Mouse (Mus musculus) intestine, embryonic 16.5 days (tissue): Measurements from ENCODE around the gene Dnajc4. TPM values are rescaled to one million over a fixed set of nuclear protein-coding genes. Genes with fewer than 3 reads are reported as not detected.
A peak's percentile ranks its signal among the peaks of the same experiment; 100 is the strongest.

Experiments used
- ATAC-seq: fragments of 200-750 bp; cut with Nextera tagmentation; 2 replicates; pipeline ENCODE4 v1.8.0; 2017; ENCODE audit warnings: moderate TSS enrichment, moderate library complexity
- H3K27ac ChIP-seq: fragments of 300-500 bp; sonication (generic); 2 replicates; pipeline ENCODE4 v1.5.1; 2014; ENCODE audit warnings: mild to moderate bottlenecking, low read length
- H3K27me3 ChIP-seq: fragments of 300-500 bp; sonication (generic); replicated peaks from 2 replicates; pipeline ENCODE4 v1.6.1; 2014; ENCODE audit warnings: low read length, control low read depth, mixed read lengths; ENCODE audit not compliant: control insufficient read depth, insufficient read depth
- H3K36me3 ChIP-seq: fragments of 300-500 bp; sonication (generic); 2 replicates; pipeline ENCODE4 v1.6.1; 2014; ENCODE audit warnings: low read length, control low read depth; ENCODE audit not compliant: control insufficient read depth, insufficient read depth
- H3K4me1 ChIP-seq: fragments of 300-500 bp; sonication (generic); 2 replicates; pipeline ENCODE4 v1.6.1; 2014; ENCODE audit warnings: low read length, control low read depth, mixed read lengths; ENCODE audit not compliant: control insufficient read depth, insufficient read depth
- H3K4me2 ChIP-seq: fragments of 300-500 bp; sonication (generic); 2 replicates; pipeline ENCODE4 v1.6.1; 2014; ENCODE audit warnings: low read depth, low read length, control low read depth
- H3K4me3 ChIP-seq: fragments of 300-500 bp; sonication (generic); 2 replicates; pipeline ENCODE4 v1.5.1; 2014; ENCODE audit warnings: mild to moderate bottlenecking, low read length
- H3K9ac ChIP-seq: fragments of 300-500 bp; sonication (generic); 2 replicates; pipeline ENCODE4 v1.6.1; 2014; ENCODE audit warnings: low read depth, low read length
- H3K9me3 ChIP-seq: fragments of 300-500 bp; sonication (generic); 2 replicates; pipeline ENCODE4 v1.6.1; 2016; ENCODE audit warnings: low read length, control low read depth; ENCODE audit not compliant: control insufficient read depth
- WGBS: fragments of 180-500 bp; shearing (Covaris S2); extraction: QIAGEN DNeasy Blood & Tissue Kit; methylation state at CpG from one replicate; pipeline ENCODE4 v1.1.7; 2014; 5-methylcytosine and 5-hydroxymethylcytosine counted together
- polyA plus RNA-seq: library from polyadenylated mRNA; unstranded; fragments of >200 nt; fragmentation: Nextera tagmentation; extraction: Ambion mirVana; gene quantifications from 2 replicates; pipeline ENCODE4 v1.2.1, GENCODE M21; 2015

Gene Dnajc4
- polyA plus RNA-seq, 1 experiment from 2014 or later = 29.5 TPM

DNA sequence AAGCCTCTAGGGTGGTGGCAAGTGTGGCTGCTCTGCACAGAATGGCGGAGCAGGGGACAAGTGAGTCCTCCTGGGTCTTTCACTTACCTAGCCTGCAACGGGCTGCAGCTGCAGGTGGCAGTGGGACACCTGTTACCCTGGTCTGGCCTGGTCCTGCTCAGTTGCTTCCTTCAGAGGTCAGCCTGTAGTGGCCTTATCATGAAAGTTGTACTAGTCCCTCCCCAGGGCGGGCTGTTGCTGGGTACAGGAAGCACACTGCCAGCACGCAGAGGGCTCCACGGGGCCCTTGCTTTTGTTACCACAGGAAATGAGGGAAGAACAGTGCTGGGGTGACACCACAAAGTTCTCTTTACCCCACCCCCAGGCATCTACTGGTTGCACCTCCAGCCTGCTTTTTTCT is 26.8 kb upstream of the Dnajc4 start, which contains the start of gene Fermt3:
TSS of gene Fermt3 (minus strand) at position 279 of the 400 bp plus-strand sequence.
- H3K4me1 ChIP-seq = no peaks in the 10 kb centered on the region; the same call in 1 of the 2 replicates
- peak; percentile 81 for ATAC-seq
- peak within 1 kb of the TSS; percentile 13 for H3K4me3 ChIP-seq
- H3K27ac ChIP-seq = peak within 1 kb of the TSS; percentile 58
- 78% methylated on average over 5 of the region's 5 CpGs for WGBS
- peaks cover 21% of the 10 kb centered on the region for H3K36me3 ChIP-seq
- no peaks in the 10 kb centered on the region for H3K27me3 ChIP-seq
- no peaks in the 10 kb centered on the region for H3K9me3 ChIP-seq
- no peak within 1 kb of the TSS for H3K4me2 ChIP-seq
- H3K9ac ChIP-seq = peak within 1 kb of the TSS; percentile 27; the same call in 1 of the 2 replicates

DNA sequence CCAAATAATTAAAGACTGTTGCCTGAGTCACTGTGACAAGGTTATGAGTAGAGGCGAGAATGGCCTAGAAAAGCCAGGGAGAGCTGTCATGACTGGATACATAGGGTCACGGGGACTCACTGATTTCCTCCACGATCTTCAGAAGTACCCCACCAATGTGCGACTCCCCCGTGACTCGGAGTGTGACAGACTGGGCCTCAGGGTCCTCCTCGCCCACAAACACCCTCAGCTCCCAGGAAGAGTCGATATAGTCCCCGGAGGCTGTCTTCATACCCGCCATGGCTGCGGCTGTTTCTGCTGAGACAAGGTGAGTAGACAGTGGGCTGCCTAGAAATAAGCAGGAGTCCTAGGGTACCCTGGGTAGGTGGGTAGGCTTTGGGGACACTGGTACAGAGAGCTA is 26.2 kb upstream of the Dnajc4 start:
- H3K27me3 ChIP-seq = no peaks in the 10 kb centered on the region
- H3K9me3 ChIP-seq = no peaks in the 10 kb centered on the region
- H3K4me1 ChIP-seq = no peaks in the 10 kb centered on the region; the same call in 1 of the 2 replicates
- peak overlapping the region; percentile 13 for H3K4me3 ChIP-seq
- 91% methylated on average over 11 of the region's 11 CpGs for WGBS
- no peak overlapping the region for H3K4me2 ChIP-seq
- peaks cover 17% of the 10 kb centered on the region for H3K36me3 ChIP-seq
- no peak for ATAC-seq
- H3K9ac ChIP-seq = no peak overlapping the region; the same call in 1 of the 2 replicates
- 0 out of 2 replicates have a peak overlapping the region, but pooled peaks have one; percentile 58 for H3K27ac ChIP-seq

DNA sequence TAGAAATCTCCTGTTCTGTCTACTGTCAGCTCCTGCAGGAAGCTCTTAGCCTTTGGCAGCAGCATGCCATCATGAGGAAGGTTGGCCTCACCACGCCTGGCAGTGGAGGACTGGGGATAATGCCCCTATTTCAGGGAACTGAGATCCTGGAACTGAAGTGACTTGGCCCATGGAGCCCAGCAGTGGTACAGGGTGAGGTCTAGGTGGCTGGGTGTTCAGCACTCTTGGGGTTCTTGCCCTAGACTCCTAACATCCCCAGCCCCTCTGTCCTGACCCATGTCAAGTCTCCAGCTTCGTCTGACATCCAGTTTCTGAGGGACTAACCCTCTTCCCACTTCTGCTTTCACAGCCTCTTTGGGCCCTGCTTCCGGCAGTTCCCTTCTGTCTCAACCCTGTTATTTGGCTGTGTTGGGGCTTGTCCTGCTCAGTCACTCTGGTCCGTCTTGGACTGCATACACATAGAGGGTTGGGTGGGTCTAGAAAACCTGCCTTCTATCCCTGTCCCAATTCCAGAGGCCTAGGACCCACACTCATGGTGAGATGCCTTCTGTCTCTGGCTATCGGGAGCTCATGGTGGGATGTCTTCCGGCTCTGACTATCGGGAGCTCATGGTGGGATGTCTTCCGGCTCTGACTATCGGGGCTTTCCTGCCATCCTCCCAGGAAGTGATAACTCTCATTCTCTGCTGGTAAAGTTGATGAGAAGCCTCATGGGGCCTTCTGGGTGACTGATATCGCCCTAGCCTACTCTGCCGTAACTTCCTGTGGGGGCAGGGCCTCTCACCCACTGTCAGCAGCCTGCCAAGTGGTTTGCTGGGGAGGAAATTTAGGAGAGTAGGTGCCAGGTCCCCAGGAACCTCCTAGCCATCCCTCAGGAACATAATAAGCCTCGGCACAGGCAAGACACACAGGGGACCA is 25.4 kb upstream of the Dnajc4 start:
- H3K27me3 ChIP-seq = no peaks in the 10 kb centered on the region
- no peak overlapping the region for H3K4me3 ChIP-seq
- WGBS = 78% methylated on average over 12 of the region's 12 CpGs
- 0 out of 2 replicates have a peak, but pooled peaks have one; percentile 24 for ATAC-seq
- no peak overlapping the region for H3K4me2 ChIP-seq
- H3K27ac ChIP-seq = no peak overlapping the region
- H3K9ac ChIP-seq = 0 out of 2 replicates have a peak overlapping the region, but pooled peaks have one; percentile 27
- no peaks in the 10 kb centered on the region; the same call in 1 of the 2 replicates for H3K4me1 ChIP-seq
- no peaks in the 10 kb centered on the region for H3K9me3 ChIP-seq
- peaks cover 14% of the 10 kb centered on the region for H3K36me3 ChIP-seq

DNA sequence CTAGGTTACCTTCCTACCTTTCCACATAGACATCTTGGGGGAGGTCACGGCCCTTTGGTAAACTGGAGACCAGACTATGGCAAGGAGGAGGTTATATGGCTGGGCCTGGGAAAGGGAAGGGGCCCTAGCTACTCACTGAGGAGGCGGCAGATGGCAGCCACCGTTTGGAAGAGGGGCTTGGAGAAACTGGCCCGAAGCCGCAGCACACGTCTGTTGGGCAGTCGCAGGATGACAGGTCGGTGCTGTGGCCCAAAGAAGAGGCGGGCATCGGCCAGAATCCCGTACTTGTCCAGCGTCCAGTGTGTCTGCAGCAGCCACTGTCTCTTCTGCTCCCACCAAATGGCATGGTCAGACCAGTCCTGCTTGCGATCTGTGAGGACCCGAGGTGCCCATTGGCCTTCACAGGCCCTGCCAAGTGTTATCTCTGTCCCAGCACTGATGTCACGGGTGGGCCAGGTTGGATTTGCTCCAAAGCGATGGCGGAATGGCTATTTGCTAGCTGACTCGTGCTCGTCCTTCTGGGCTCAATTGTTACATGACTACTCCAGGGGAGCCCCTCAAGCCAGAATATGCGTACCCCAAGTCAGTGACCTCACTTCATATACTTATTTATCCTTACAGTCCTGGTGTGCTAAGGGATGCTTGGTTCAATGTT is 22.2 kb upstream of the Dnajc4 start:
- no peaks in the 10 kb centered on the region for H3K36me3 ChIP-seq
- no peak overlapping the region for H3K4me2 ChIP-seq
- no peaks in the 10 kb centered on the region for H3K9me3 ChIP-seq
- H3K4me3 ChIP-seq = no peak overlapping the region
- no peaks in the 10 kb centered on the region; the same call in 1 of the 2 replicates for H3K4me1 ChIP-seq
- ATAC-seq = no peak
- WGBS = 90% methylated on average over 20 of the region's 20 CpGs
- no peaks in the 10 kb centered on the region for H3K27me3 ChIP-seq
- no peak overlapping the region for H3K27ac ChIP-seq
- no peak overlapping the region for H3K9ac ChIP-seq

DNA sequence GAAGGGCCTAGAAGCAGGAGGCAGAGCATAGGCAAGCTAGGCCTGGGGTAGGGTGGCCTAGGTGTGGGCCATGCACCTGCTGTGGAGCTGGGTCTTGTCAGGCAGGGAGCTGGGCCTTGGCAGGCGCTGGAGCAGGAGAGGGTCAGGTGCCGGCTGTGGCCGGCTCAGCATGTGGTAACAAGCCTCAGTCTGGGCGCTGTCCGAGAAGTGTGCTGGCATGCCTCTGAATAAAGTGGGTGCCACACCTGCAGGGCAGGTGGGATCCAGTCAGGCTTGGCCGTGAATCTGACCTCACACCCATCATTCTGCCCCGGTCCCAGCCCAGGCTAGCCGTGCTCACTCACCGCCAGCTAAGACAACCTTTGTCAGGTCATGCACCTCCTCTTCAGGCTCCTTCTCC is 21.6 kb upstream of the Dnajc4 start:
- no peak overlapping the region for H3K4me2 ChIP-seq
- H3K4me3 ChIP-seq = no peak overlapping the region
- no peak overlapping the region for H3K9ac ChIP-seq
- no peak for ATAC-seq
- H3K4me1 ChIP-seq = no peaks in the 10 kb centered on the region; the same call in 1 of the 2 replicates
- no peaks in the 10 kb centered on the region for H3K27me3 ChIP-seq
- 88% methylated on average over 9 of the region's 9 CpGs for WGBS
- H3K27ac ChIP-seq = no peak overlapping the region
- no peaks in the 10 kb centered on the region for H3K9me3 ChIP-seq
- no peaks in the 10 kb centered on the region for H3K36me3 ChIP-seq

DNA sequence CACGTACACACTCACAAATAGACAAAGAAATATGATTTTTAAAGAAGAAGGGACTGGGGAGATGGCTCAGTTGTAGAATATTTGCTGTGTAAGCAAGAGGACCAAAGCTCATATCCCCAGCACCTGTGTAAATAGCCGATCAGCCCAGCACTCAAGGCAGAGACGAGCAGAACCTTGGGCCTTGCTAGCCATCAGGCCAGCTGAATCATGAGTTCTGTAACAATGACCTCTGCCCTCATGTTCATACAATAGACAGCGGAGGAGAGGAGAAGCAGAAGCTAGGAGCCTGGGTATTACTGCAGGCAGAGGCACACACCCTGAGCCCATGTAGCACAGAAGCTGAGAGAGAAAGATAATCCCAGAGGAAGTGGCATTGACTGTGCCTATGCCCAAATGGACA is 20.1 kb upstream of the Dnajc4 start:
- Histone ChIP-seq H3K4me1 (no peaks in the 10 kb centered on the region), H3K9ac (no peak overlapping the region), H3K4me3 (no peak overlapping the region), H3K27me3 (no peaks in the 10 kb centered on the region), H3K36me3 (no peaks in the 10 kb centered on the region), H3K9me3 (no peaks in the 10 kb centered on the region), H3K27ac (no peak overlapping the region), H3K4me2 (no peak overlapping the region)
- ATAC-seq = peak; percentile 38; the same call in 1 of the 2 replicates
- 66% methylated on average over 4 of the region's 4 CpGs for WGBS

DNA sequence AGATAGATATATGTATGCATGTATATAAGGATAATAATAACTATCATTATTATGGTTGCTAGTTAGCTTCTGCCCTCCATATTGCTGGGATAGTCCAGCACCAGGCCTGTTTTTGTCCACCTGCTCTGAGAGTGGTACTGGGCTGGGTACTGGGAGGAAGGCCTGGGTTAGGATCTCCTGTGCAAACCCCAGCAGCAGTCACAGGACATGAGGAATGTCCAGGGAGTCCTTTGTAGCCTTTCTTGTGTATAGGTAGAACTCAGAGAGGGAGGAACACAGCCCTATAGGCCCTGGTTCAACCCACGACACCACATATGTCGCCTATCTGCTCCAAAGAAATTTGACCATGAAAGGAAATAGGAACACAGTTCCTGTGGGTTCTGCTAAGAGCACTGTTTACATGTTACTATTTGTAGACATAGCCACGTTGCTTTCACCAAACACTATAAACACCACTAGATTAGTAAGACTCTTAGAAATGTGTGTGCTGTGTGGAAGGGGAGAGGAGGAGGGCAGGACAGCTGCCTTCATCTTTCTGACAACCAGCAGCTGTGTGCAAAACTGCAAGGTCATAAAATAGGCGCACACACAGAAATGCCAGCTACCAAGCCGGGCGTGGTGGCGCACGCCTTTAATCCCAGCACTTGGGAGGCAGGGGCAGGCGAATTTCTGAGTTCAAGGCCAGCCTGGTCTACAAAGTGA is 14.7 kb upstream of the Dnajc4 start:
- H3K27me3 ChIP-seq = no peaks in the 10 kb centered on the region
- H3K4me1 ChIP-seq = no peaks in the 10 kb centered on the region
- WGBS = 52% methylated on average over 9 of the region's 9 CpGs
- no peak overlapping the region for H3K4me2 ChIP-seq
- H3K36me3 ChIP-seq = no peaks in the 10 kb centered on the region
- H3K4me3 ChIP-seq = no peak overlapping the region
- H3K9ac ChIP-seq = no peak overlapping the region
- H3K9me3 ChIP-seq = no peaks in the 10 kb centered on the region
- H3K27ac ChIP-seq = peak overlapping the region; percentile 72
- peak; percentile 61 for ATAC-seq

DNA sequence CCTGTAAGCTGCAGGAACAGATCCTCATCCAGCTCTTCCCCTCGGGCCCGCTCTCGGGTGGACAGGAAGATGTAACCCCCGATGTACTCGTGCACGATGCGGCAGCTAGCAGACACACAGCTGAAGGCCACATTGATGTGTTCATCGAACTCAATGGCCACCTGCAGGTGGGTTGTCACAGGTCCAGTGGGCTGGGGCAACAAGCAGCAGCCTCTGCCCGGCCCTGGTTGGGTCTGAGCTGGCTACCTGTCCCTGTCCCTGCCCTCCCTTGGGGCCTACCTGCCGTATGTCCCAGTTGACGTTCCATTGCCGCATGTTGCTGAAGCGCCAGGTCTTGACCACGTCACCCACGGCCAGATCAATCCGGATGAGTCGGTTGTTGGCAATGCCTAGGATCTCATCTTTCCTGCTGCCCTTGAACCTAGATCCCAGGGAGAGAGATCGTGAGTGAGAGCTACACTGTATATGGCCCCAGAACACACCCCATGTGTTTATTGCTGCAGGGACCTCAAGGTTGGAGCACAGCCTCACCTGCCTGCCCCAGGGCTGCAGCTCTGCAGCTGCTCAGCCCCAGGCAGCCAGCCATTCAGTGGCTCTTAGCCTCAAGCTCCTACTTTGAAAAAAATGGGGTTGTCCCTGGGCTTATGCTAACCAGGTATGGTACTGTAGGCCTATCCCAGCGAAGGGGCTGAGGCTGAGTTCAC is 7.1 kb upstream of the Dnajc4 start:
- Histone ChIP-seq H3K4me3 (no peak overlapping the region), H3K27me3 (no peaks in the 10 kb centered on the region), H3K36me3 (peaks cover 7% of the 10 kb centered on the region), H3K27ac (peak overlapping the region; percentile 12; the same call in 1 of the 2 replicates), H3K9me3 (no peaks in the 10 kb centered on the region), H3K4me1 (peaks cover 23% of the 10 kb centered on the region), H3K4me2 (no peak overlapping the region), H3K9ac (no peak overlapping the region)
- peak; percentile 64 for ATAC-seq
- 90% methylated on average over 19 of the region's 19 CpGs for WGBS
